Comparison of ENCODE assay signal across 8 mouse cellular contexts in genomic region chr1:134092852-134093770, GRCm38 (mm10). TPM values are rescaled to one million over a fixed set of nuclear protein-coding genes. Genes with fewer than 3 reads are reported as not detected.
DNase-seq lines count a peak whose midpoint lies in the region; ATAC-seq lines count a peak whose summit lies in the region.

No protein-coding gene starts in this region.

- peak; percentile 97 to 98 for DNase-seq in adrenal gland, adult (ENCODE audit: inconsistent age in 2 of 2, low spot score in 1 of 2)
- DNase-seq in embryo, embryonic 10.5 days (ENCODE audit: low spot score), result peak; percentile 91
- peak; percentile 97 for DNase-seq in gastrocnemius, postnatal 25 days
- DNase-seq in left cerebral cortex, postnatal 25 days (ENCODE audit: low spot score in 2 of 2), result peak; percentile 92 to 94
- peak; percentile 91 for DNase-seq in mesoderm, embryonic 11.5 days (ENCODE audit: low read depth, low spot score)
- DNase-seq in right cerebral cortex, postnatal 25 days, result peak; percentile 93
- DNase-seq in urinary bladder, postnatal 36 days (ENCODE audit: low spot score in 2 of 2), result peak; percentile 92 to 94

- H3K4me1 ChIP-seq in intestine, embryonic 15.5 days (replicated peaks), result peaks cover 51% of the 10 kb centered on the region

- H3K36me3 ChIP-seq in intestine, embryonic 15.5 days, result no peaks in the 10 kb centered on the region

- ATAC-seq in intestine, embryonic 15.5 days, result peak; percentile 96

- WGBS in intestine, embryonic 15.5 days, result 2% methylated on average over 43 of the region's 43 CpGs

- intact Hi-C loops in left cerebral cortex, postnatal 25 days (cut with DNase I), result no loop called here

- H3K27ac ChIP-seq in intestine, embryonic 15.5 days, result peak overlapping the region; percentile 90

- no peaks in the 10 kb centered on the region for H3K9me3 ChIP-seq in intestine, embryonic 15.5 days

- H3K4me3 ChIP-seq in intestine, embryonic 15.5 days (replicated peaks), result peak overlapping the region; percentile 44

- peak overlapping the region; percentile 88 for H3K4me2 ChIP-seq in intestine, embryonic 15.5 days (replicated peaks)

- H3K27me3 ChIP-seq in intestine, embryonic 15.5 days (replicated peaks), result no peaks in the 10 kb centered on the region

- peak overlapping the region; percentile 61 for H3K9ac ChIP-seq in intestine, embryonic 15.5 days

RNA-seq across cellular contexts. Expression of gene Btg2, which starts 14.2 kb away (rescaled TPM):
- total RNA-seq in gastrocnemius, postnatal 25 days (2021), result 10 to 100 TPM; 15.1 to 27.0 TPM
- polyA plus RNA-seq in intestine, embryonic 15.5 days (2015; fragmentation: Nextera tagmentation; extraction: Ambion mirVana), result 41.0 and 41.3 TPM in 2 replicates
- 10 to 100 TPM; 15.1 to 29.0 TPM for total RNA-seq in left cerebral cortex, postnatal 25 days (2021)

RNA-seq across cellular contexts. Expression of gene Chit1, which starts 17.9 kb away (rescaled TPM):
- total RNA-seq in gastrocnemius, postnatal 25 days (2021), result not detected
- polyA plus RNA-seq in intestine, embryonic 15.5 days (2015; fragmentation: Nextera tagmentation; extraction: Ambion mirVana), result not detected in 2 replicates
- not detected for total RNA-seq in left cerebral cortex, postnatal 25 days (2021)

RNA-seq across cellular contexts. Expression of gene Fmod, which starts 56.1 kb away (rescaled TPM):
- total RNA-seq in gastrocnemius, postnatal 25 days (2021), result 100 to 1,000 TPM in 1 of 2 experiments, 10 to 100 TPM in 1; 33.0 to 107 TPM
- 8.5 and 9.2 TPM in 2 replicates for polyA plus RNA-seq in intestine, embryonic 15.5 days (2015; fragmentation: Nextera tagmentation; extraction: Ambion mirVana)
- total RNA-seq in left cerebral cortex, postnatal 25 days (2021), result 10 to 100 TPM; 17.0 to 22.0 TPM

Comparison
In these comparisons a context has a peak if more than half of its experiments do, and no peak if none do; other contexts are left out.
1. Peak in every context shown above with its lines: DNase-seq, ATAC-seq, H3K4me3 ChIP-seq and H3K27ac ChIP-seq.